Mouse (Mus musculus) bone marrow, adult 2 months (tissue): ENCODE measurements around the gene Chrng.

Source experiments
- CTCF ChIP-seq: fragments of 200-500 bp; IDR thresholded peaks from 2 replicates; pipeline ENCODE4 v1.5.1; 2011; ENCODE audit warnings: low read length, control low read depth; ENCODE audit not compliant: control insufficient read depth, insufficient read depth
- POLR2A ChIP-seq: fragments of 200-500 bp; IDR thresholded peaks from 2 replicates; pipeline ENCODE4 v1.6.1; 2011; ENCODE audit warnings: low read depth, mild to moderate bottlenecking, control low read depth, low read length, borderline replicate concordance; ENCODE audit not compliant: control insufficient read depth

GRCm38 (mm10) chr1:87197296-87197695 is 7.2 kb upstream of the Chrng start:
- TF ChIP-seq POLR2A (no peak), CTCF (no peak)
